8 mouse cellular contexts compared by ENCODE assay signal in the genomic region with DNA sequence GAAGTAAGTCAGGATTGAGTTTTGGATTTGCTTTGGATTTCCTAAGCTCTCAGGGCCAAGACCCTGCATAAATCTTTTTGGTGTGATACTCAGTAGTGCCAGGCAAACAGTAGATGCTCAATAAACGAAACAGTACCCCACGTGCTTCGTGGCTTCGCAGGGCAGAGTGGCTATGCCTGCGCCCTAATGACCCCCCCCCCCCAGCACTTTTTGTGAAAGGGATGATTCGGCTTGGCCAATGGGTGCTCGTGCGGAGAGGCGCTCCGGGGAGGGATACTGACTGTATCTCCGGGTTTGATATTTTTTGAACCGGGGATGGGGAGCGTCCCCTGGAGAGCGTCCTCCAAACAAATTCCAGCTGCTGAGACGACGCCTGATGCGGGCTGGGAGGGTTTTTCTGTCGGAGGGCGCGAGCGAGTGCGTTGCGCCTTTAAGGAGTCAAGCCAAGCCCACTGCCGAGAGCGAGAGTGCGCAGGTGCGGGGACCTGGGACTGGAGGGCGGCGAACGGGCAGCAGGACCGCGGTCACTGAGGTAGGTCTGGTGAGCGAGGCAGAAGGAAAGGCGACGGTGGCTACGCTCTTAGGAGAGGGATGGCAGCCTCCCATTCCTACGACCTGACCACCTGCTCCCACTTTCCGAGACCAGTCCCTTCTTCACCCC. TPM values are rescaled to one million over a fixed set of nuclear protein-coding genes. Genes with fewer than 3 reads are reported as not detected.
DNase-seq lines count a peak whose midpoint lies in the region; ATAC-seq and TF ChIP-seq lines count a peak whose summit lies in the region.

Abhd6 (plus strand) TSS at position 471 of the 661 bp plus-strand sequence.

- DNase-seq in liver: peak; percentile 70
- DNase-seq in spleen, postnatal 36 days (ENCODE audit: low spot score in 2 of 2): peak; percentile 79 to 81

- no peak for ATAC-seq in erythroblast, adult 5-6 weeks (replicated peaks; ENCODE audit: low FRiP score, poor library complexity, severe bottlenecking)
- ATAC-seq in heart, embryonic 12.5 days (ENCODE audit: insufficient number of reproducible peaks, low FRiP score): peak; percentile 75
- ATAC-seq in kidney, embryonic 16.5 days (ENCODE audit: low FRiP score, low TSS enrichment): peak; percentile 84
- peak; percentile 52 for ATAC-seq in monocyte, adult 5-6 weeks (replicated peaks; ENCODE audit: insufficient number of reproducible peaks, low FRiP score, low TSS enrichment, poor library complexity, severe bottlenecking)

- peak; percentile 82 for TF ChIP-seq POLR2A in embryonic fibroblast, embryonic 13.5 days (IDR thresholded peaks at IDR 0.05; ENCODE audit: low read depth, low read length)

- peak within 1 kb of the TSS; percentile 58 for H3K4me3 ChIP-seq in erythroblast, embryonic 14.5 days (replicated peaks)
- peak within 1 kb of the TSS; percentile 58 for H3K4me3 ChIP-seq in embryonic fibroblast, embryonic 13.5 days (ENCODE audit: insufficient read depth, low read length)
- peak within 1 kb of the TSS; percentile 68 for H3K4me3 ChIP-seq in heart, embryonic 12.5 days
- H3K4me3 ChIP-seq in kidney, embryonic 16.5 days (ENCODE audit: low read length): peak within 1 kb of the TSS; percentile 73

- peaks cover 39% of the 10 kb centered on the region for H3K27me3 ChIP-seq in erythroblast, embryonic 14.5 days (ENCODE audit: control insufficient read depth)
- H3K27me3 ChIP-seq in heart, embryonic 12.5 days (replicated peaks): peaks cover 47% of the 10 kb centered on the region
- H3K27me3 ChIP-seq in kidney, embryonic 16.5 days (ENCODE audit: insufficient read depth, low read length): peaks cover 16% of the 10 kb centered on the region

- H3K36me3 ChIP-seq in erythroblast, embryonic 14.5 days (ENCODE audit: control insufficient read depth): no peaks in the 10 kb centered on the region
- no peaks in the 10 kb centered on the region for H3K36me3 ChIP-seq in heart, embryonic 12.5 days
- no peaks in the 10 kb centered on the region for H3K36me3 ChIP-seq in kidney, embryonic 16.5 days (ENCODE audit: insufficient read depth, low read length)

- peaks cover 4% of the 10 kb centered on the region for H3K4me1 ChIP-seq in erythroblast, embryonic 14.5 days (ENCODE audit: control insufficient read depth)
- H3K4me1 ChIP-seq in embryonic fibroblast, embryonic 13.5 days (ENCODE audit: control insufficient read depth, insufficient read depth, low read length): peaks cover 11% of the 10 kb centered on the region
- peaks cover 18% of the 10 kb centered on the region for H3K4me1 ChIP-seq in heart, embryonic 12.5 days (replicated peaks)
- H3K4me1 ChIP-seq in kidney, embryonic 16.5 days (ENCODE audit: insufficient read depth, low read length): peaks cover 28% of the 10 kb centered on the region

- peak within 1 kb of the TSS; percentile 70 for H3K9ac ChIP-seq in heart, embryonic 12.5 days
- peak within 1 kb of the TSS; percentile 72 for H3K9ac ChIP-seq in kidney, embryonic 16.5 days (replicated peaks; ENCODE audit: low read length)

- no peak within 1 kb of the TSS for H3K27ac ChIP-seq in embryonic fibroblast, embryonic 13.5 days (ENCODE audit: insufficient read depth, low read length)
- no peak within 1 kb of the TSS for H3K27ac ChIP-seq in heart, embryonic 12.5 days (ENCODE audit: poor library complexity, severe bottlenecking)
- peak within 1 kb of the TSS; percentile 70 for H3K27ac ChIP-seq in kidney, embryonic 16.5 days (ENCODE audit: low read length)

- peak within 1 kb of the TSS; percentile 83 for H3K4me2 ChIP-seq in heart, embryonic 12.5 days
- peak within 1 kb of the TSS; percentile 73 for H3K4me2 ChIP-seq in kidney, embryonic 16.5 days (replicated peaks; ENCODE audit: low read depth, low read length)

- 2% methylated on average over 38 of the region's 38 CpGs for WGBS in heart, embryonic 12.5 days
- under 1% methylated on average over 38 of the region's 38 CpGs for WGBS in kidney, embryonic 16.5 days

- no peaks in the 10 kb centered on the region for H3K9me3 ChIP-seq in erythroblast, embryonic 14.5 days (ENCODE audit: control insufficient read depth, low read length)
- no peaks in the 10 kb centered on the region for H3K9me3 ChIP-seq in heart, embryonic 12.5 days (replicated peaks)
- no peaks in the 10 kb centered on the region for H3K9me3 ChIP-seq in kidney, embryonic 16.5 days (ENCODE audit: low read length)

- TF ChIP-seq CTCF in embryonic fibroblast, embryonic 13.5 days (IDR thresholded peaks at IDR 0.05; ENCODE audit: borderline replicate concordance, insufficient read depth, low read length): no peak

RNA-seq across cellular contexts. Expression of gene Abhd6, which starts in this region (rescaled TPM):
- not detected in 2 replicates for polyA plus RNA-seq in erythroblast, embryonic 14.5 days (2012)
- total RNA-seq in erythroblast, adult 5-6 weeks (2015; ENCODE audit: low replicate concordance): not detected in 2 replicates
- total RNA-seq in erythroblast, adult 5-6 weeks (2017; ENCODE audit: low replicate concordance): not detected in 2 replicates
- polyA plus RNA-seq in embryonic fibroblast, embryonic 13.5 days (2011; ENCODE audit: insufficient read length, low read depth, missing spikeins): 4.7 and 6.4 TPM in 2 replicates
- polyA plus RNA-seq in heart, embryonic 12.5 days (2016; fragmentation: Nextera tagmentation; extraction: Ambion mirVana): 9.9 and 10.1 TPM in 2 replicates
- 29.6 and 33.5 TPM in 2 replicates for polyA plus RNA-seq in kidney, embryonic 16.5 days (2015; fragmentation: Nextera tagmentation; extraction: Ambion mirVana)
- 0.64 to 1.9 TPM (median 0.78 TPM) in 3 replicates for total RNA-seq in monocyte, adult 5-6 weeks (2017)
